Mouse (Mus musculus) CH12.LX (cell line): Measurements from ENCODE around the gene Prkn. TPM values are rescaled to one million over a fixed set of nuclear protein-coding genes. Genes with fewer than 3 reads are reported as not detected.

Experiments used
- DNase-seq: peaks from one replicate; pipeline ENCODE4 v3.0.0-alpha.2; 2013; ENCODE audit errors: extremely low read depth
- H3K27ac ChIP-seq: 2 replicates; pipeline ENCODE4 v1.5.1; 2012; ENCODE audit warnings: low read depth, mild to moderate bottlenecking, control low read depth, moderate library complexity; ENCODE audit not compliant: insufficient read depth
- H3K27me3 ChIP-seq: replicated peaks from 2 replicates; pipeline ENCODE3; 2012; ENCODE audit warnings: inconsistent platforms
- H3K36me3 ChIP-seq, 2 experiments: replicated peaks in 1 of 2; 2 replicates each; pipeline versions ENCODE3 to v1.6.1; 2012; ENCODE audit warnings: inconsistent platforms in 1 of 2, low read length in 1 of 2, mild to moderate bottlenecking in 1 of 2, mixed read lengths in 1 of 2, moderate library complexity in 1 of 2; ENCODE audit not compliant: control insufficient read depth in 1 of 2, insufficient read depth in 1 of 2
- H3K4me1 ChIP-seq, 2 experiments: 2 replicates each; pipeline ENCODE4 v1.6.1; 2012; ENCODE audit warnings: inconsistent platforms in 1 of 2, moderate library complexity in 1 of 2; ENCODE audit not compliant: insufficient read depth in 2 of 2, control insufficient read depth in 1 of 2
- H3K4me2 ChIP-seq: 2 replicates; pipeline ENCODE4 v1.6.1; 2012; ENCODE audit warnings: low read depth, mild to moderate bottlenecking, control low read depth; ENCODE audit not compliant: poor library complexity, insufficient read depth, severe bottlenecking
- H3K4me3 ChIP-seq, 3 experiments: fragments of 150-350 bp in 1 of 3; sonication (generic) in 1 of 3; replicated peaks in 1 of 3; 2 replicates each; pipeline versions ENCODE3 to v1.5.1; 2011 to 2012; ENCODE audit warnings: low read depth in 2 of 3, low read length in 2 of 3, mild to moderate bottlenecking in 2 of 3, moderate library complexity in 2 of 3, control low read depth in 1 of 3, improper control_type of control experiment in 1 of 3, inconsistent platforms in 1 of 3, mixed read lengths in 1 of 3; ENCODE audit not compliant: poor library complexity in 1 of 3
- H3K79me2 ChIP-seq: replicated peaks from 2 replicates; pipeline ENCODE4 v1.6.1; 2012; ENCODE audit warnings: mild to moderate bottlenecking, moderate library complexity; ENCODE audit not compliant: control insufficient read depth, poor library complexity, insufficient read depth, severe bottlenecking; ENCODE audit errors: extremely low read depth
- H3K9ac ChIP-seq: 2 replicates; pipeline ENCODE4 v1.6.1; 2012; ENCODE audit warnings: low read depth, mild to moderate bottlenecking, control low read depth, moderate library complexity; ENCODE audit not compliant: insufficient read depth
- H3K9me3 ChIP-seq: replicated peaks from 2 replicates; pipeline ENCODE3; 2012; ENCODE audit warnings: low read length, inconsistent platforms, mixed read lengths
- BHLHE40 ChIP-seq: IDR thresholded peaks from 2 replicates; pipeline ENCODE4 v1.6.1; 2011; ENCODE audit warnings: mild to moderate bottlenecking, low read depth, low read length, improper control_type of control experiment
- CHD1 ChIP-seq: IDR thresholded peaks from 2 replicates; pipeline ENCODE4 v1.6.1; 2012; ENCODE audit warnings: low read depth, low read length, improper control_type of control experiment, inconsistent platforms
- CTCF ChIP-seq, 2 experiments: IDR thresholded peaks in 1 of 2; conservative IDR thresholded peaks in 1 of 2; 2 replicates each; pipeline ENCODE4 v1.5.1; 2011 to 2012; ENCODE audit warnings: low read depth in 2 of 2, low read length in 2 of 2, improper control_type of control experiment in 1 of 2, inconsistent platforms in 1 of 2, mild to moderate bottlenecking in 1 of 2, moderate library complexity in 1 of 2
- E2F4 ChIP-seq: IDR thresholded peaks from 2 replicates; pipeline ENCODE4 v1.6.1; 2011; ENCODE audit warnings: low read depth, low read length, improper control_type of control experiment; ENCODE audit not compliant: insufficient replicate concordance
- GABPA ChIP-seq: IDR thresholded peaks from 2 replicates; pipeline ENCODE4 v1.6.1; 2012; ENCODE audit warnings: low read depth, low read length, improper control_type of control experiment, inconsistent platforms; ENCODE audit not compliant: insufficient replicate concordance
- IRF4 ChIP-seq: IDR thresholded peaks from 2 replicates; pipeline ENCODE4 v1.6.1; 2014; ENCODE audit warnings: low read depth, mild to moderate bottlenecking, inconsistent platforms, low read length, improper control_type of control experiment
- JUN ChIP-seq: IDR thresholded peaks from 2 replicates; pipeline ENCODE4 v1.6.1; 2011; ENCODE audit warnings: low read depth, mild to moderate bottlenecking, low read length, improper control_type of control experiment, moderate library complexity; ENCODE audit not compliant: insufficient read depth
- JUND ChIP-seq: conservative IDR thresholded peaks from 2 replicates; pipeline ENCODE4 v1.6.1; 2011; ENCODE audit warnings: low read depth, low read length, improper control_type of control experiment
- MAFK ChIP-seq: IDR thresholded peaks from 2 replicates; pipeline ENCODE4 v1.6.1; 2011; ENCODE audit warnings: low read length, improper control_type of control experiment; ENCODE audit not compliant: insufficient replicate concordance
- MAZ ChIP-seq: IDR thresholded peaks from 2 replicates; pipeline ENCODE4 v1.6.1; 2012; ENCODE audit warnings: low read depth, mild to moderate bottlenecking, inconsistent platforms, low read length, improper control_type of control experiment, moderate library complexity
- MXI1 ChIP-seq: IDR thresholded peaks from 2 replicates; pipeline ENCODE4 v1.6.1; 2011; ENCODE audit warnings: mild to moderate bottlenecking, low read depth, low read length, improper control_type of control experiment
- MYC ChIP-seq: IDR thresholded peaks from 2 replicates; pipeline ENCODE4 v1.6.1; 2011; ENCODE audit warnings: low read depth, mild to moderate bottlenecking, improper control_type of control experiment, low read length
- NELFE ChIP-seq: IDR thresholded peaks from 2 replicates; pipeline ENCODE4 v1.6.1; 2011; ENCODE audit warnings: low read depth, low read length, improper control_type of control experiment
- NRF1 ChIP-seq: IDR thresholded peaks from 2 replicates; pipeline ENCODE4 v1.6.1; 2014; ENCODE audit warnings: low read depth, mild to moderate bottlenecking, inconsistent platforms, low read length, improper control_type of control experiment, moderate library complexity
- PAX5 ChIP-seq: IDR thresholded peaks from 2 replicates; pipeline ENCODE4 v1.6.1; 2012; ENCODE audit warnings: low read length, inconsistent platforms, mixed read lengths
- POLR2AphosphoS2 ChIP-seq: IDR thresholded peaks from 2 replicates; pipeline ENCODE4 v1.6.1; 2011; ENCODE audit warnings: low read depth, low read length, improper control_type of control experiment
- RCOR1 ChIP-seq: conservative IDR thresholded peaks from 2 replicates; pipeline ENCODE4 v1.6.1; 2012; ENCODE audit warnings: low read depth, mild to moderate bottlenecking, inconsistent platforms, low read length, improper control_type of control experiment
- SMC3 ChIP-seq: IDR thresholded peaks from 2 replicates; pipeline ENCODE4 v1.6.1; 2011; ENCODE audit warnings: low read depth, low read length, improper control_type of control experiment
- TCF12 ChIP-seq: IDR thresholded peaks from 2 replicates; pipeline ENCODE4 v1.6.1; 2014; ENCODE audit warnings: low read depth, mild to moderate bottlenecking, inconsistent platforms, low read length, improper control_type of control experiment
- UBTF ChIP-seq: IDR thresholded peaks from 2 replicates; pipeline ENCODE4 v1.6.1; 2012; ENCODE audit warnings: low read depth, mild to moderate bottlenecking, inconsistent platforms, low read length, improper control_type of control experiment, moderate library complexity
- ZC3H11A ChIP-seq: IDR thresholded peaks from 2 replicates; pipeline ENCODE4 v1.6.1; 2012; ENCODE audit warnings: low read depth, mild to moderate bottlenecking, inconsistent platforms, low read length, improper control_type of control experiment
- ZKSCAN1 ChIP-seq: IDR thresholded peaks from 2 replicates; pipeline ENCODE4 v1.6.1; 2012; ENCODE audit warnings: low read depth, inconsistent platforms, low read length, improper control_type of control experiment, borderline replicate concordance
- dilution Hi-C: fragments of 300-500 bp; cut with MboI; formaldehyde crosslinking; loops from 2 replicates; pipeline ENCODE4 v1.14.3; 2020; ENCODE audit warnings: low sequenced_read_pairs; ENCODE audit not compliant: extremely low pct_unique_long_range_greater_than_20kb, extremely low pct_ligation_motif_present
- in situ Hi-C: fragments of 300-500 bp; cut with MboI; formaldehyde crosslinking; loops from 3 replicates; pipeline ENCODE4 v1.14.3; 2019; ENCODE audit warnings: low sequenced_read_pairs, low pct_ligation_motif_present, low pct_unique_long_range_greater_than_20kb, mixed read lengths
- polyA plus RNA-seq: library from polyadenylated mRNA; unstranded; fragments of >175 nt; gene quantifications from 2 replicates; pipeline ENCODE4 v1.2.1, GENCODE M21; 2012; ENCODE audit warnings: low read depth; ENCODE audit not compliant: insufficient read length
- total RNA-seq, 2 experiments: library from RNA; depleted of rRNA; stranded (reverse); fragments of 300-350 nt in 1 of 2; fragments of >200 nt in 1 of 2; gene quantifications; 2 replicates each; pipeline ENCODE4 v1.2.3; 2012 to 2014

Prkn gene
- total and polyA plus RNA-seq, 3 experiments: 0.08 TPM; not detected in 2

DNA sequence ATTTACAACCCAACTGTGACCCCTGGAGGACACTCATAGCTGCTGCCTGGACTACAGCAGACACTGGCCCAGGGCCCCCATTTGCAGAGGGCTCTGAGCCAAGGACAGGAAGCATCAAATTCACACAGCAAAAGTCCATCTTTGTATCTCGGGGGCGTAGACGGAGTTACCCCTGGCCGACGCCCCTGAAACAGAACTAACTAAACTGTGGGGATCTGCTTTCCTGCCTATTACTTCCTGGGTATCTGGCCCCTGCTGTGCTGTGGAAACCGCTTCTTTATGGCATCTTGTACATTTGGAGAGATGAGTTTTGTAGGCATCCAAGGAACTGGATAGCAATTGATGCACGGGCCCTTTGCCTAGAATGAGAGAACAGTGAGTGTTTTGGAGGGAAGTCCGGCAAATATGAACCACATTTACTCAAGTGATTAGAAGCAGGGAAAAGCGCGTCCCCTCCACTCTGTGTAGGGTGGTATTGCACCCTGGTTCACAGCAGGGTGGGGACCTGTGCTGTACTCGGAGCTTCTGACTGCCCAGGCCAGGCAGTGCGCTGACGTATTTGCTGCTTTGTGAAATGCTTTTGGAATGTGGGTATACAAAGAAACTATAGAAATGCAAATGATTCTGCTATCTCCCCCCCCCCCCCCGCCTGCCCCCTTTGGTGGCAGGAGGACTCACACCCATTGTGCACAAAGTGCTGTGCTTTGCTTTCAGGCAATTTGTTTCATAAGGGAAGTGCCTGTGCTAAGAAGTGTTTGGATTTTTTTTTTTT is 227.7 kb downstream of the Prkn start:
- H3K4me2 ChIP-seq: no peak overlapping the region

DNA sequence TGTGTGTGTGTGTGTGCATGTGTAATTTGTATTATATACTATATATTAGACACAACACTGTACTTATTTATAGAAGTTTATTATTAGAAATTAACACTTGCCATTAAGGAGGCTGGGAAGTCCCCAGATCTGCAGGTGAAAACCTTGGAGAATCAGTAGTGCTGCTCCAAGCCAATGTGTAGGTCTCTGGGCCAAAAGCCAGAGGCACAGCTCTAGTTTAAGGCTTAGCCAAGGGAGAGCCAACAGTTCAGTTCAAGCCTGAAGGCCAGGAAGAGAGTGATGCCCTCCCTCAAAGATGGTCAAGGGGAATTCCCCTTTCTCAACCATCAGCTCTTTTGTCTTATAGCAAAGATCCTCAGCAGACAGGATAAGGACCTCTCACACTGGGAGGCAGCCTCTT is 230.8 kb downstream of the Prkn start:
- H3K36me3 ChIP-seq: no peaks in the 10 kb centered on the region
- H3K9ac ChIP-seq: no peak overlapping the region
- peaks cover 0 to 6% of the 10 kb centered on the region in 2 experiments; a peak in 2 of 4 replicates for H3K4me1 ChIP-seq
- DNase-seq: no peak
- no peak overlapping the region for H3K27ac ChIP-seq
- in situ Hi-C loops (no loop called here), dilution Hi-C loops (no loop called here)
- H3K27me3 ChIP-seq: no peaks in the 10 kb centered on the region
- no peaks in the 10 kb centered on the region for H3K9me3 ChIP-seq
- no peaks in the 10 kb centered on the region for H3K79me2 ChIP-seq
- TF ChIP-seq MAFK (no peak), NRF1 (no peak), UBTF (no peak), RCOR1 (no peak), SMC3 (no peak), IRF4 (no peak), JUN (no peak), CHD1 (no peak), MYC (no peak), ZKSCAN1 (no peak), E2F4 (no peak), MXI1 (no peak), GABPA (no peak), ZC3H11A (no peak), BHLHE40 (no peak), PAX5 (no peak), POLR2AphosphoS2 (no peak), NELFE (no peak), JUND (no peak), MAZ (no peak)
- TF ChIP-seq, all 38 proteins: peak for 0
- no peak overlapping the region for H3K4me2 ChIP-seq
- H3K4me3 ChIP-seq: no peak overlapping the region

More for the DNA sequence above, 227.7 kb downstream of the Prkn start:
- Histone ChIP-seq H3K9me3 (no peaks in the 10 kb centered on the region), H3K27me3 (no peaks in the 10 kb centered on the region), H3K27ac (no peak overlapping the region), H3K4me1 (peaks cover 0 to 6% of the 10 kb centered on the region in 2 experiments; a peak in 2 of 4 replicates), H3K4me3 (no peak overlapping the region), H3K36me3 (no peaks in the 10 kb centered on the region), H3K79me2 (no peaks in the 10 kb centered on the region), H3K9ac (no peak overlapping the region)
- TF ChIP-seq CTCF (conservative IDR thresholded peaks at IDR 0.05 in 1 of 2, IDR thresholded peaks at IDR 0.05 in 1 of 2; ENCODE audit: low read depth in 2 of 2, low read length in 2 of 2) (0 out of 4 replicates have a peak, but pooled peaks of 1 of the 2 experiments have one; percentile 8), TCF12 (no peak)
- in situ Hi-C loops (no loop called here), dilution Hi-C loops (no loop called here)
- DNase-seq: no peak
